Mouse (Mus musculus) bone marrow, adult 2 months (tissue): ENCODE data around the gene Kirrel3. TPM values are rescaled to one million over a fixed set of nuclear protein-coding genes. Genes with fewer than 3 reads are reported as not detected.

Experiments used
- H3K27ac ChIP-seq: fragments of 200-500 bp; 2 replicates; pipeline ENCODE4 v1.5.1; 2012; ENCODE audit warnings: low read depth, mild to moderate bottlenecking, control low read depth, inconsistent platforms, low read length; ENCODE audit not compliant: control insufficient read depth, poor library complexity, insufficient read depth
- H3K4me1 ChIP-seq: fragments of 200-500 bp; 2 replicates; pipeline ENCODE4 v1.6.1; 2011; ENCODE audit warnings: low read length; ENCODE audit not compliant: control insufficient read depth, insufficient read depth
- H3K4me3 ChIP-seq: fragments of 200-500 bp; replicated peaks from 2 replicates; pipeline ENCODE3; 2011; ENCODE audit warnings: mild to moderate bottlenecking, low read depth, low read length, control low read depth; ENCODE audit not compliant: control insufficient read depth
- CTCF ChIP-seq: fragments of 200-500 bp; IDR thresholded peaks from 2 replicates; pipeline ENCODE4 v1.5.1; 2011; ENCODE audit warnings: low read length, control low read depth; ENCODE audit not compliant: control insufficient read depth, insufficient read depth
- POLR2A ChIP-seq: fragments of 200-500 bp; IDR thresholded peaks from 2 replicates; pipeline ENCODE4 v1.6.1; 2011; ENCODE audit warnings: low read depth, mild to moderate bottlenecking, control low read depth, low read length, borderline replicate concordance; ENCODE audit not compliant: control insufficient read depth
- WGBS: fragments of 180-500 bp; shearing (Covaris S2); methylation state at CpG from one replicate; pipeline ENCODE4 v1.1.7; 2018; 5-methylcytosine and 5-hydroxymethylcytosine counted together
- polyA plus RNA-seq: library from polyadenylated mRNA; stranded (reverse); fragments of >200 nt; gene quantifications from 2 replicates; pipeline ENCODE4 v1.2.4, GENCODE M21; 2011; ENCODE audit warnings: low replicate concordance; ENCODE audit not compliant: missing spikeins, insufficient read depth, insufficient read length

Kirrel3 gene
- polyA plus RNA-seq, 1 experiment: not detected

DNA sequence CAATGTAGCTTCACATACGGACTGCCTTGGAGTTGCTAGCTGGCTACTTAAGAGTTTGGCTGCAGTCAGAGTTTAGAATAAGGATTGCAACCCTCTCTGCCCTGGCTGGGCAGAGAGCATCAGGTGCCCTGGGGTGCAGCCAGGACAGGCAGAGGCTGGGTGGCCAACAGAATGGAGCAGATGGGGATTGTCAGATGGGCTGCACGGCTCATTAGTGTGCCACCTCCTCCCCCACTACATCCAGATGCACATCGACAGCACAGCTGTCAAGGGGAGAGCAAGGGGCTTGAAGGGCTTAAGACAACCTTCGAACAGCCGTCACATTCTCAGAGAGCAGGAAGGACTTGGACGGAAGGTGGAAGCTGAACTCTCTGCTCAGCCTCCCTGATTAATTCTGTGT, 177.7 kb downstream of the Kirrel3 start:
- no peak for TF ChIP-seq POLR2A
- TF ChIP-seq CTCF: no peak
- 71% methylated on average over 6 of the region's 6 CpGs for WGBS
- Histone ChIP-seq H3K27ac (no peak overlapping the region), H3K4me1 (no peaks in the 10 kb centered on the region), H3K4me3 (no peak overlapping the region)

DNA sequence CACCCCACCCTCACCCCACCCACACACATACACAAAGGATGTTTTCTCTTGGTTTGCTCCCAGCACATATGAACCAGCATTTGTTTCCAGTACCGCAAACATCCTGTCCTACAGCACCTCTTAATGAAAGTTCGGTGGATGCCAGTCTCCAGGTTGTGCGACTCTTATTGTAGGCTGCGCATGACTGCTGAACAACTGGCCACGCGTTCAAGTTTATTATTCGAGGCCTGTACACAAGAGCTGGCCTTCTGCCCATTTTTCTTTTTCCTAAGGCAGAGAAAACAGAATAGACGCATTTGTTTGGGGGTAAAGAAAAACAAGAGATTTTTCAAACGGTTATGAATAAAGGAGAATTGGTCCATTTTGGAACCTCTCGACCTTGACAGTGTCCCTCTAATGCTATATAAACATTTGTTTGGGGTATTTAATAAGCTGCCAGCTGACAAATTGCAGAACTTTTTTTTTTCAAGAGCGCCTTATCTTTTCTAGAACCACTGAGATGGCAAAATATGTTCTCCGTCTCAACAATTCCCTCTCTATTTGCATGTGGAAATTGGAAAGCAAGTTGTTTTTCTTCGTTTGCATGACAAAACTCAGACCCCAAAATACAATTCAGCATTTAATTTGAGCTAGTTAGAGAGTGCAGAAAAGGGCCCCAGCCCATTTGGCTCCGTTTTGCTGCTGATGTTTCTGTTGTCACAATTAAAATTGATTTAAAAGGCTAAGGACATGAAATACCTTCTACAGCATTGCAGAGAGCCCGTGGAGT, 179.9 kb downstream of the Kirrel3 start:
- WGBS: 77% methylated on average over 15 of the region's 15 CpGs
- no peak for TF ChIP-seq POLR2A
- no peak for TF ChIP-seq CTCF
- Histone ChIP-seq H3K27ac (no peak overlapping the region), H3K4me3 (no peak overlapping the region), H3K4me1 (no peaks in the 10 kb centered on the region)

DNA sequence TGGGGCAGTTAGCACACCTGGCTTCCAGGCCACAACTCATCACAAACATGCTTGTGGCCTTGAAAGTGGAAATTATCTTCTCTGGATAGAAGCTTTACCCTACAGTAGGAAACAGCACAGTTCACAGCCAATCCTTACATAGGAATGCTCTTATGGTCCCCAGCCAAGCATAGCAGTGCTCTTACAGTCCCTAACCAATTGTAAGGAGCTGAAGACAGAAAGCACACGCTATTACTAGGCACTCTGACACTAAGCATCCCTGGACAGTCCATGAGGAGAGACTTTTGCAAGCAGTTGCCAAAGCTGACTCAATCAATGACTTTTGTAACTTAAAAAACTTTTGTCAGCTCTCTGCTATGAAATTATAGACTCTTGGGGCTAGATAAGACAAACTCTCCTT, 181.5 kb downstream of the Kirrel3 start:
- TF ChIP-seq CTCF: no peak
- no peak for TF ChIP-seq POLR2A
- H3K4me3 ChIP-seq: no peak overlapping the region
- WGBS: 58% methylated on average over 1 of the region's 1 CpGs

DNA sequence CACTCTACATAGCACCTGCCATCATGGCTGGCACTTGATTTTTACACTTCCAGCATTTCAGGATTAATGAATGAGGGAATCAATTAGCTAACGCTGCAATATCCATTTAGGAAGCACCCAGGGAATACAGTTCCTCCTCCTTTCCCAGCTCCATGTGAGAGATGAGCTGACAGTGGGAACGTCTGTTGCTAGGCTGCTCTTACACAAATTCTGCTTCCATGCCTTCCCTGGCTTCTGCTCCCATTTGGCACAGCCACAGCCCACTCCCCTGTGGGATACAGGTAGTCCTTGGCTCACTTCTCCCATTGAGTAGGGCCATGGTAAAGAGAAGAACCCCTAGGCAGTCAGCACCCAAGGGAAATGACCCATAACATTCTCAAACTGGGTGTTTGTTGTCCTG, 185.2 kb downstream of the Kirrel3 start:
- Histone ChIP-seq H3K27ac (no peak overlapping the region), H3K4me3 (no peak overlapping the region), H3K4me1 (no peaks in the 10 kb centered on the region)
- TF ChIP-seq CTCF (no peak), POLR2A (no peak)
- WGBS: 65% methylated on average over 2 of the region's 2 CpGs

More for the DNA sequence above, 181.5 kb downstream of the Kirrel3 start:
- Histone ChIP-seq H3K27ac (no peak overlapping the region), H3K4me1 (no peaks in the 10 kb centered on the region)

DNA sequence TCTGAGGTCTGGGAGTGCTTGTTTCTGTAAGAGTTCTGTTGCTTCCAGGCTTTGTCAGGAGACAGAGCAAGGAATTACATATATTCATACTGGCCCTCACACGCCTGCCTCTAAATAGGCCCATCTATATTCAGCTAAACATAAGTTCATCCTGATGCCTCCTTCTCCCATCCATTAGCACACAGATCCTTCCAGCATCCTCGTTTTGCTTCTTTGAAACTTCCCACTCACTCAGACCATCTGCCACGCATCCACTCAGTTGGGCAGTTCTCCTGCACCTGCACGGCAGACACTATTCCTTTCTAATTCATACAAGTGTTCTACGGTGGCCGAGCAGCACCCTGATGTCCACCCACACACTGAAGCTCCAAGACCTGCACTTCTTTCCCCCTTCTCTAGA, 201.1 kb downstream of the Kirrel3 start:
- no peak for TF ChIP-seq POLR2A
- no peak for TF ChIP-seq CTCF
- Histone ChIP-seq H3K4me3 (no peak overlapping the region), H3K27ac (no peak overlapping the region), H3K4me1 (no peaks in the 10 kb centered on the region)
- WGBS: 87% methylated on average over 6 of the region's 6 CpGs

DNA sequence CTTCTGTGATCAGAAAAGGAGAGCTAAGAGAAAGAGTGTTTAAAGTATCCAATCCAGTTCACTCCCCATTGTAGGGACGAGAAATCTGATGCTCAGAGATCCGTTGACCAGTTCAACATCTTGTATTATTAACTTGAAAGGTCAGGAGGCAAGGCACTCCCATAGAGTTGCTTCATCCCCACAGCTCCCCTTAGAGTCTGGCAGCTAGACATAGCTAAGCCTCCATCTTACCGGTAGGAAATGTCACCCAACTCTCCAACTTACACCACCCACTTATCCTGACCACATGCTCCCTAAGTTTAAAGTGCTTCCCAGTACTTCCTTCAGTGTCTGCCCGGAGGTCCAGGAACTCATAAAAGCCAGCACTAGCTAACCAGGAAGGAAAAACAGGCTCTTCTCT, 202.7 kb downstream of the Kirrel3 start:
- H3K4me3 ChIP-seq: no peak overlapping the region
- H3K4me1 ChIP-seq: no peaks in the 10 kb centered on the region
- H3K27ac ChIP-seq: no peak overlapping the region
- 39% methylated on average over 4 of the region's 4 CpGs for WGBS
- TF ChIP-seq CTCF: no peak
- no peak for TF ChIP-seq POLR2A

DNA sequence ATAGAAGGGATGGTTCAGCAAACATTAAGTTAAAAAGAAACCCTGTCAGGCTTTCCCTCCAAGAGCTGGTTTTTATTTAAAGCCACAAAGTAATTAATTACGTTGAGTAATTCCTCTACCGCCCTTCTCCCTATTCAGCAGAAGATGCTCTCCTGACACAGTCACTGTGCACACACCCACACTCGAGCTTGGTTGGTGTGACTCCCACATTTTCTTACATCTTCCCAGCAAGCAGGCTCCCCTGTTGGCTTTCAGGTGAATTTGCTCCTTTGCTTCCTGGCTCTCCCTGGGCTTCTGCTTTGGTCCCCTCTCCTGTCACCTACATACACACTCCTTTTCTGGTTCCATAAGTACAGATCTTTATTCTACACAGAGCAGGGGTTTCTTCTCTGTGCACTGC, 203.7 kb downstream of the Kirrel3 start:
- TF ChIP-seq CTCF: no peak
- no peak for TF ChIP-seq POLR2A
- no peaks in the 10 kb centered on the region for H3K4me1 ChIP-seq
- 65% methylated on average over 3 of the region's 3 CpGs for WGBS
- no peak overlapping the region for H3K27ac ChIP-seq
- H3K4me3 ChIP-seq: no peak overlapping the region

DNA sequence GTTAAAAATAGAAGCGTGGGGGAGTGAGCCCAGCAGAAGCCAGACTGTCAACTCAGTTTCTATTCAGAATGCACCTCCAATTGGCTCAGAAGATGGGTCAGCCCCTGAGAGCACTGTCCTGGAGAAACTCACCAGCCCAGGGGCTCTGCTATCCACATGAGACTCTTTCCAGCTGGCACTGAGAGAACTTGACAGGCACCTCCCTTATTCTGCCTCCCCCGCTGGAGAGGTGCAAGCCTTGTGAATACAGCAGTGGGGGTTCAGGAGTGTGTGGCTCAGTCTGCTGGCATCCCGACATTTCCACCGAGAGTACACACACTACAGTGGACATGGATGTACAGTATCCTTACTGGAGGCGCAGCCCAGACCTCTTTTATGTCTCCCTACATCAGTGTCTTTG, 210.0 kb downstream of the Kirrel3 start:
- no peak overlapping the region for H3K27ac ChIP-seq
- H3K4me3 ChIP-seq: no peak overlapping the region
- 77% methylated on average over 5 of the region's 5 CpGs for WGBS
- TF ChIP-seq POLR2A: no peak
- TF ChIP-seq CTCF: no peak
- H3K4me1 ChIP-seq: no peaks in the 10 kb centered on the region
